Mouse (Mus musculus): ENCODE data around the gene Tmem259. TPM values are rescaled to one million over a fixed set of nuclear protein-coding genes. Genes with fewer than 3 reads are reported as not detected.

Gene Tmem259
- polyA plus RNA-seq, 1 experiment from 2014 or later, result 23.4 TPM

- Histone ChIP-seq H3K9me3 (ENCODE audit: low read depth, low read length) (no peaks in the 10 kb centered on the region), H3K4me2 (no peak overlapping the region), H3K4me1 (ENCODE audit: insufficient read depth) (no peaks in the 10 kb centered on the region), H3K27ac (ENCODE audit: low read depth) (no peak overlapping the region), H3K4me3 (ENCODE audit: low read depth, low read length) (no peak overlapping the region), H3K36me3 (ENCODE audit: insufficient read depth) (peaks cover 48% of the 10 kb centered on the region), H3K9ac (no peak overlapping the region), H3K27me3 (ENCODE audit: insufficient read depth, low read length) (peaks cover 17% of the 10 kb centered on the region)
- ATAC-seq (ENCODE audit: insufficient read depth), result no peak
- TF ChIP-seq CTCF (IDR thresholded peaks at IDR 0.05; ENCODE audit: low read depth), result no peak
- no peak for DNase-seq
- 88% methylated on average over 8 of the region's 8 CpGs for WGBS
Measured at GRCm38 (mm10) chr10:79974668-79975067, 9.5 kb downstream of the Tmem259 start.

- H3K4me2 ChIP-seq, result no peak overlapping the region
- H3K4me1 ChIP-seq (ENCODE audit: insufficient read depth), result no peaks in the 10 kb centered on the region
- no peak overlapping the region for H3K27ac ChIP-seq (ENCODE audit: low read depth)
- H3K36me3 ChIP-seq (ENCODE audit: insufficient read depth), result peaks cover 42% of the 10 kb centered on the region
- no peak overlapping the region for H3K9ac ChIP-seq
- DNase-seq (no peak), ATAC-seq (ENCODE audit: insufficient read depth) (no peak)
- 85% methylated on average over 21 of the region's 21 CpGs for WGBS
- H3K4me3 ChIP-seq (ENCODE audit: low read depth, low read length), result no peak overlapping the region
- TF ChIP-seq CTCF (IDR thresholded peaks at IDR 0.05; ENCODE audit: low read depth), result no peak
- H3K27me3 ChIP-seq (ENCODE audit: insufficient read depth, low read length), result peaks cover 17% of the 10 kb centered on the region
- no peaks in the 10 kb centered on the region for H3K9me3 ChIP-seq (ENCODE audit: low read depth, low read length)
Measured at GRCm38 (mm10) chr10:79974087-79974486, 10.0 kb downstream of the Tmem259 start.

GRCm38 (mm10) chr10:79972831-79973230, 11.3 kb downstream of the Tmem259 start:
- WGBS, result 40% methylated on average over 14 of the region's 14 CpGs
- no peak for TF ChIP-seq CTCF (IDR thresholded peaks at IDR 0.05; ENCODE audit: low read depth)
- DNase-seq, result peak; percentile 60
- Histone ChIP-seq H3K27ac (ENCODE audit: low read depth) (no peak overlapping the region), H3K4me1 (ENCODE audit: insufficient read depth) (no peaks in the 10 kb centered on the region), H3K4me2 (no peak overlapping the region), H3K9ac (no peak overlapping the region), H3K36me3 (ENCODE audit: insufficient read depth) (peaks cover 38% of the 10 kb centered on the region), H3K4me3 (ENCODE audit: low read depth, low read length) (no peak overlapping the region), H3K9me3 (ENCODE audit: low read depth, low read length) (no peaks in the 10 kb centered on the region), H3K27me3 (ENCODE audit: insufficient read depth, low read length) (peaks cover 17% of the 10 kb centered on the region)
- ATAC-seq (ENCODE audit: insufficient read depth), result peak; percentile 13; the same call in 1 of the 2 replicates

GRCm38 (mm10) chr10:79971183-79971497, 13.0 kb downstream of the Tmem259 start:
- DNase-seq (peak; percentile 56), ATAC-seq (ENCODE audit: insufficient read depth) (no peak)
- 4% methylated on average over 21 of the region's 21 CpGs for WGBS
- Histone ChIP-seq H3K27ac (ENCODE audit: low read depth) (no peak overlapping the region), H3K9me3 (ENCODE audit: low read depth, low read length) (no peaks in the 10 kb centered on the region), H3K9ac (peak overlapping the region; percentile 55), H3K4me1 (ENCODE audit: insufficient read depth) (no peaks in the 10 kb centered on the region), H3K4me2 (peak overlapping the region; percentile 88), H3K27me3 (ENCODE audit: insufficient read depth, low read length) (peaks cover 17% of the 10 kb centered on the region), H3K36me3 (ENCODE audit: insufficient read depth) (peaks cover 38% of the 10 kb centered on the region), H3K4me3 (ENCODE audit: low read depth, low read length) (peak overlapping the region; percentile 48)
- no peak for TF ChIP-seq CTCF (IDR thresholded peaks at IDR 0.05; ENCODE audit: low read depth)

- Histone ChIP-seq H3K4me3 (ENCODE audit: low read depth, low read length) (peak within 1 kb of the TSS; percentile 48), H3K36me3 (ENCODE audit: insufficient read depth) (peaks cover 38% of the 10 kb centered on the region), H3K27ac (ENCODE audit: low read depth) (no peak within 1 kb of the TSS), H3K9ac (peak within 1 kb of the TSS; percentile 55), H3K4me1 (ENCODE audit: insufficient read depth) (no peaks in the 10 kb centered on the region), H3K4me2 (peak within 1 kb of the TSS; percentile 88), H3K27me3 (ENCODE audit: insufficient read depth, low read length) (peaks cover 17% of the 10 kb centered on the region), H3K9me3 (ENCODE audit: low read depth, low read length) (no peaks in the 10 kb centered on the region)
- TF ChIP-seq CTCF (IDR thresholded peaks at IDR 0.05; ENCODE audit: low read depth), result no peak
- WGBS, result 5% methylated on average over 47 of the region's 47 CpGs
- peak; percentile 42 for DNase-seq
- ATAC-seq (ENCODE audit: insufficient read depth), result peak; percentile 27; the same call in 1 of the 2 replicates
Measured at GRCm38 (mm10) chr10:79970415-79971182, 13.5 kb downstream of the Tmem259 start, which contains the start of gene Grin3b. Gene Grin3b (plus strand): TSS chr10:79970715.

GRCm38 (mm10) chr10:79969124-79969568, 15.0 kb downstream of the Tmem259 start:
- Histone ChIP-seq H3K9me3 (ENCODE audit: low read depth, low read length) (no peaks in the 10 kb centered on the region), H3K4me1 (ENCODE audit: insufficient read depth) (no peaks in the 10 kb centered on the region), H3K9ac (no peak overlapping the region), H3K4me3 (ENCODE audit: low read depth, low read length) (no peak overlapping the region), H3K4me2 (no peak overlapping the region), H3K27ac (ENCODE audit: low read depth) (no peak overlapping the region), H3K27me3 (ENCODE audit: insufficient read depth, low read length) (peaks cover 17% of the 10 kb centered on the region), H3K36me3 (ENCODE audit: insufficient read depth) (peaks cover 45% of the 10 kb centered on the region)
- 13% methylated on average over 3 of the region's 3 CpGs for WGBS
- peak; percentile 27; the same call in 1 of the 2 replicates for TF ChIP-seq CTCF (IDR thresholded peaks at IDR 0.05; ENCODE audit: low read depth)
- ATAC-seq (ENCODE audit: insufficient read depth), result no peak
- DNase-seq, result peak; percentile 26

- Histone ChIP-seq H3K9ac (no peak overlapping the region), H3K27ac (ENCODE audit: low read depth) (no peak overlapping the region), H3K4me3 (ENCODE audit: low read depth, low read length) (no peak overlapping the region), H3K27me3 (ENCODE audit: insufficient read depth, low read length) (peaks cover 17% of the 10 kb centered on the region), H3K9me3 (ENCODE audit: low read depth, low read length) (no peaks in the 10 kb centered on the region), H3K4me1 (ENCODE audit: insufficient read depth) (no peaks in the 10 kb centered on the region), H3K4me2 (no peak overlapping the region), H3K36me3 (ENCODE audit: insufficient read depth) (peaks cover 55% of the 10 kb centered on the region)
- no peak for ATAC-seq (ENCODE audit: insufficient read depth)
- WGBS, result 71% methylated on average over 1 of the region's 1 CpGs
- DNase-seq, result no peak
- TF ChIP-seq CTCF (IDR thresholded peaks at IDR 0.05; ENCODE audit: low read depth), result no peak
Measured at GRCm38 (mm10) chr10:79968181-79968580, 15.9 kb downstream of the Tmem259 start.
